Mouse (Mus musculus) olfactory bulb, adult 2 months (tissue): ENCODE measurements at regions not wholly inside any gene's neighbourhood (a gene's known extent, or its start where the extent isn't known, plus 50 kb on each side); places are given as distances from the start of the nearest gene placed in this dataset.

ENCODE experiments used
- CTCF ChIP-seq: fragments of 200-500 bp; IDR thresholded peaks from 2 replicates; pipeline ENCODE4 v1.5.1; 2012; ENCODE audit warnings: low read depth, mild to moderate bottlenecking, low read length, moderate library complexity; ENCODE audit not compliant: insufficient read depth
- POLR2A ChIP-seq: fragments of 200-500 bp; IDR thresholded peaks from 2 replicates; pipeline ENCODE4 v1.6.1; 2012; ENCODE audit warnings: mild to moderate bottlenecking, low read depth, low read length, moderate library complexity; ENCODE audit not compliant: insufficient read depth

DNA sequence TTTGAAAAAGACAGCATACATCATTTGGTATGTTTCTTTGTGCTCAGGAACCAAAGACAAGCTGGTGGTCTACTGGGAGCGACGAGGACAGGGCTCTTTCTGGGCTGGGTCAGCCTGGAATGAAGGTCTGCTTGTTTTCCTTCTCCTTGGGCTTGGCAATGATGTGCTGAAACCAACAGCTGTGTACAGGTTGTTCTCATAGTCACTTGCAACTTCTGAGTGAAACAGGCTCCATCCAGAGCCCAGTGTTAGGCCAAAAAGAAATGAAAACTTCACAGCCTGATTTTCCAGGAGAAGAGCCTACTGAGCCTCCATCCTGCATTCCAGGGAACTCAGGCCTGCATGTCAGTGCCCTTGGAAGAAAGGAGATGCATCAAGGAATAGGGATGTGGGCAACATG is 150.4 kb downstream of the Tshz3 start:
- TF ChIP-seq POLR2A: no peak
- TF ChIP-seq CTCF: no peak
